Mouse (Mus musculus) layer of hippocampus, adult 8-10 months (tissue): ENCODE results near the gene Cwc22. TPM values are rescaled to one million over a fixed set of nuclear protein-coding genes. Genes with fewer than 3 reads are reported as not detected.
"Not testable (repeated sequence)": the region's sequence is repeated elsewhere in the genome, so short reads cannot be mapped to it uniquely, and the experiment has no call there.

Source experiments
- DNase-seq, 2 experiments: peaks; one replicate each; pipeline ENCODE4 v3.0.0; 2022; ENCODE audit warnings: low spot score in 2 of 2
- total RNA-seq, 4 experiments: library from RNA; stranded (reverse); gene quantifications; 2 replicates each; pipeline ENCODE4 v1.2.4; 2022

Gene Cwc22
- total RNA-seq, 4 experiments from 2014 or later: 27.1 to 41.8 (median 32.2) TPM

GRCm38 (mm10) chr2:77898436-77898835 is 47.7 kb downstream of the Cwc22 start:
- DNase-seq: no peak

DNA sequence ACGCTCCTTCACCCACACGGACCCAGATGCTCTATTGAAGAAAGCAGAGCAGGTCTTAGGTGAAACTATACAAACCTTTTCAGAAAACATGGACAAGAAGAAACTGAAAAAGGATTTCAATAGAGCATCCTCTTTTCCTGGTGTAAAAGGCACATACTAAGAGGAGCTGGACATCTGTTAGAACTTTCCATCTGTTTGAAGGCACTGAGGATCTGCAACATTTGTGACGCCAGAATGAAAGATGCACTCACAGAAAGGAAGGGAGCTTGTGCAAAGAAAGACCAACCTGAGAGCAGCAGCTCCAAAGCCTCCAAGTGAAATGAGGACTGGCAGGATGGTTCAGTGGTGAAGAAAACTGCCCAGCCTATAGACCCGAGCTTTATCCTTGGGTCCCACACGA is 48.2 kb downstream of the Cwc22 start:
- no peak for DNase-seq

DNA sequence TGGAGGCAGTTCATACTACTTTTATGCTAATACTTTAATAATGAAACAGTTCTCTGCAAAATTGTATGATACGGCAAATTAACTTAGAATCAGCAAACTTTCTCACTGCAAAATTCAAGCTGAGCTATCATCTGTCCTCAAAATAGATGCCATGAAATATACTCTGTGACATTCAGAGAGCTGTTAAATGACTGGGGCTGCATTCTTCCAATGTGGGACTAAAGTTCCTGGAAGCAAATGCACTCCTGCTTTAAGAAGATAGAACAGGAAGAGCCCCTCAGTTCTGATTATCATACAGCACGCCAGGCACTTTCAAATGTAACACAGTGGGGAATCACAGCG is 48.6 kb downstream of the Cwc22 start:
- no peak for DNase-seq

- DNase-seq: peak in 1 of 2 experiments; percentile 45
Measured at GRCm38 (mm10) chr2:77896843-77897557, 49.2 kb downstream of the Cwc22 start.

- DNase-seq: not testable (repeated sequence)
Measured at GRCm38 (mm10) chr2:77895906-77896570, 50.1 kb downstream of the Cwc22 start.

GRCm38 (mm10) chr2:77894896-77895295 is 51.3 kb downstream of the Cwc22 start:
- no peak for DNase-seq

DNA sequence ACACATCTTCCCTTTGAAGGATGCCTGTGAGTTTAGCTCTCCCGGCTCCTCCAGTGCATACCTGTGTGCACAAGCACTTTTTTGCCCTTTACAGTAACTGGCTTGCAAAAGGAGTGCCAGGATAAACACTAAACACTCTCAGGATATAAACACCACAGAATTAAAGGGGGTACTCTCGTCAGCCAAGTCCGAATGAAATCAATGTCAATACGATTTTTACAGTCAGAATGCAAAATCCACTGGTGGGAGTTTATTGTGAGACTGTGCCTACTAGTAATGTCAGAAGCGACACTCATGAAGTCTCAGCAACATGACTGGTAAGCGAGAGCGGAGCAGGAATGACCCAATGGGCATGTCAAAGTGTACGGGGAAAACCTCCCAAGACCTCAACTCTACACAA is 52.7 kb downstream of the Cwc22 start:
- DNase-seq: no peak

DNA sequence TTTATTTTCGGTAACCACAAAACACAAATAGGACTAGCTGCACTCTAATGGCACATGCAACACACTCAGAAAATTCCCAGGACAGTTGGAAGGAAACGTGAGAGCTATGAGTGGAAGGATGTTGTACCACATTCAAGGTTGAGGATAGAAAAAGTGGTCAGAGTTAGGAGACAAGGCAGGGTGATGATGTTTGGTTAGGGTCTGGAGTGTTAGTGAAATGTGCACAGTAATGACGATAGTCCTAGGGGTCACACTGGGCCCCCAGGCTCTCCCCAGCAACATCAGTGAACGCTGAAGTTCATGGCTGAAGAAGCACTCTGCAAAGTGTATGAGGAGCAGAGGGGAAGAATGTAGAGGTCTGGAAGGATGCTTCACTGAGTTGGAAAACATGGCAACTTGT is 53.6 kb downstream of the Cwc22 start:
- no peak for DNase-seq

- no peak for DNase-seq
Measured at GRCm38 (mm10) chr2:77890836-77891438, 55.2 kb downstream of the Cwc22 start.

DNA sequence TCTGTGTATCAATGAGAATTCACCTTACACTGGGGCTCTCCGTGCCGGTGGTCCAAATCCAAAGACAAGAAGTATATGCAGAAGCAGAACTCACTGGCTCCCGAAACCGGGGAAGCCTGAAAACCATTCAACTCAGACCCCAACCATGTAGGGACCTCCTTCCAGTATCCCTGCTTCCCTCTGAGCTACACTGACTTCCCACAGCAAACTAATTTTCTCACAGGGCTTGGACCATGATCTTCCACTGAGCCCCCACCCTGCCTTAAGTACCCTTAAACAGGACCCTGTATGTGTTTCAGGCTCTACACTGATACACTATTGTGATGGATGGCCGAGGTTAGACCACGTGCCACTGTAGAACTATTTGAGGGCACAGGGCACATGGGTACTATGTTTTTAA is 56.2 kb downstream of the Cwc22 start:
- DNase-seq: no peak

GRCm38 (mm10) chr2:77889401-77889800 is 56.8 kb downstream of the Cwc22 start:
- no peak for DNase-seq

GRCm38 (mm10) chr2:77888826-77889225 is 57.3 kb downstream of the Cwc22 start:
- DNase-seq: no peak

DNA sequence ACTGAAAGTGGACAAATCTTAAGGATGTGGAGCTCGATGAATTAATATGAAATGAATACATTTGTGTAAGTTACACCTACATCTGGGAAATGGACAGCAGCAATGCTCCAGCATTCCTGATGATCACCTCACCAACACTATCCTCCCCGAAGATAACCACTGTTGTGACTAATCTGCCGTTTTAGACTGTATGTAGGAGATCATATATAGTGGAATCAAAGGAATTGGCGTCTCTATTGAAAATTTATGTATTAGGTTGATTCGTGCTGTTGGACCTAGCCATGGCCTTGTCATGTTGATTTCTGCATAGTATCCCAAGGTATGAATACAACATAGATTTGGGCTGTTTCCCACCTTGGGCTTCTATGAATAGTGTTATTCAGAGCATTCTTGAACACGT is 58.1 kb downstream of the Cwc22 start:
- no peak for DNase-seq

DNA sequence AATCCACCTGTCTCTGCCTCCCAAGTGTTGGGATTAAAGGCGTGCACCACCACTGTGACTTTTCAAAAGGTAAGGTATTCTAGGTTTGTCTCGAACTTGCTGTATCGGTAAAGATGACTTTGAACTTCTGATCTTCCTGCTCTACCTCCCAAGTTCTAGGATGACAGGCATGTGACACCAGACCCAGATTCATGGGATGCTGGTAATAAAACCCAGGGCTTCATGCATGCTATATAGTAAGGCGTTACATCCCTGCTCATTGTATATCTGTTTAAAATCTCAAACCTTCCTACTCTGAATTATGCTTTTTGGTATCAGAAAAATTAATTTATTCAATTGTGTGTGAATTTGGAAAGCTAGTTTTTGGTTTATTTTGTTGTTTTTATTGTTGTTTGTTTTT is 59.0 kb downstream of the Cwc22 start:
- no peak for DNase-seq

DNA sequence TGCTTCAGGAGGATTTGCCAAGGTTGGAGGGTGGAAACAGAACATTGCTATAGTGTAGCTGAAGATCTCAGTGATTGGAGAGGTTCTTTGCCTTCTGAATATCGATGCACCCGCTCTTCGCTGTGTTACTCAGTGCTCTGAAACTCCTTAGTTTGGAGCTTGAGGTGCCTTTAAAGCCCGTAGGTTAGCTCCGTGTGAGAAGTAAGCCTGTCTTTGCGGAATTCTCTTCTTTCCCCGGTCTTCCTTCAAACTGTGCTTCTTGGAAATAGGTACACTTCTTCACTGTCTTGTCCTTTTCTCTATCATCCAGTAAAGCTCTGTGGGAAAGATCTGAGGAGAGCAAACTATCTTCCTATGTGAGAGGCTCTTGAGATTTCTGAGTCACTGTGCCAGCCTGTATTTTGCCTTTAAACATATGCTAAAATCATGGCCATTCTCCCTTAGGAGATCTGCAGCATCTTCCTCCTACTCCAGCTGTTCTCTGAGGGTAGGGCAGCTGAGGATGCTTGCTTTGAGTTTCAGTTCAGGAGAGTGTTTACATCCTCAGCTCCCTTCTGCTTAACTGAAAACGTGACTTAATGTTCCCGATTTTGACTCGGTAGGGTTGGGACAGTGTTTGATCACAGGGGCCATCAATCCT is 60.6 kb downstream of the Cwc22 start:
- no peak for DNase-seq

DNA sequence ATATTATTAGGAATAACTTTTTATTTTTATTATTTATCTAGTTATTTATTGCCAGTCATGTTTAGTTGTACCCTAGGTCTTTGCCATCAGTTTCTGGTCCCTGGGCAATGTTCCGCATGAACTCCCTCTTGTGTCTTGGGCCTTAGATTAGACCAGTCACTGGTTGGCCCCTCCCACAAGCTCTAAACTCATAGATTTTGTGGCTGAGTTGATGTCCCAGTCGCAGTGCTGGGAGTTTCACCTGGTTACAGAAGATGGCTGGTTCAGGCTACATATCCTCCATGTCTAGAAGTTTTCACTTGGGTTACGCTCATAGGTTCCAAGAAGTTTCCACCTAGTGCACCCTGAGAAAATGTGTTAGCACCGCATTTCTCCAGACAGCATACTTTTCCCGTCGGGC is 61.1 kb downstream of the Cwc22 start:
- no peak for DNase-seq

DNA sequence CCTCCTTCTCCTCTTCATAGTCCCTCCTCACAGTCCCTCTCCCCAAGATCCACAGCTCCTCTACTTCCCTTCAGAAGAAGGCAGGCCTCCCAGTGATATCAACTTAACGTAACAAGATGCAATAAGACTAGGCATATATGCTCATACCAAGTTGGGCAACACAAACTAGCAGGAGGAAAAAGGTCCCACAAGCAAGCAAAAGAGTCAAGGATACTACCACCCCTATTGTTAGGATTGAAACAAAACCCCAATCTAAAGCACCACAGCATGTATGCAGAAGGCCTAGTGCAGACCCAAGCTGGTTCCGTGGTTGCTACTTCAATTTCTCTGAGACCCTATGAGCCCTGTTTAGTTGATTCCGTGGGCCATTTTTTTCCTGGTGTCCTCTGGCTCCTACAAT is 61.7 kb downstream of the Cwc22 start:
- DNase-seq: no peak

DNA sequence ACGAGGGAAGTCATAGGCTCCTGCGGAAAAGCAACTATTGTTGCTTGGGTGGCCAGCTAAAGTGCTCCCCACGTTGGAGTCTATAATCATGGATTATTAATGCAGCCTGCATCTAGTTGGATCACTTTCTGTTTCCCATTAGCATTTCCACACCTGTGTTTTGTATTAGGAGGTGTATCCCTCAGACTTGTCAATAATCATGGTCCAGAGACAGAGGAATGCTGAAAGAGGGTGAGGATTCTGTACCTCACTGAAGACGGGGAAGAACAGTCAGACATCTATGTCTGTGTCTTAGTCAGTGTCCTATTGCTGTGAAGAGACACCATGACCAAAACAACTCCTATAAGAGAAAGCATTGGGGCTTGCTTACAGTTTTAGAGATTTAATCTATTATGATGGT is 63.2 kb downstream of the Cwc22 start:
- no peak for DNase-seq

DNA sequence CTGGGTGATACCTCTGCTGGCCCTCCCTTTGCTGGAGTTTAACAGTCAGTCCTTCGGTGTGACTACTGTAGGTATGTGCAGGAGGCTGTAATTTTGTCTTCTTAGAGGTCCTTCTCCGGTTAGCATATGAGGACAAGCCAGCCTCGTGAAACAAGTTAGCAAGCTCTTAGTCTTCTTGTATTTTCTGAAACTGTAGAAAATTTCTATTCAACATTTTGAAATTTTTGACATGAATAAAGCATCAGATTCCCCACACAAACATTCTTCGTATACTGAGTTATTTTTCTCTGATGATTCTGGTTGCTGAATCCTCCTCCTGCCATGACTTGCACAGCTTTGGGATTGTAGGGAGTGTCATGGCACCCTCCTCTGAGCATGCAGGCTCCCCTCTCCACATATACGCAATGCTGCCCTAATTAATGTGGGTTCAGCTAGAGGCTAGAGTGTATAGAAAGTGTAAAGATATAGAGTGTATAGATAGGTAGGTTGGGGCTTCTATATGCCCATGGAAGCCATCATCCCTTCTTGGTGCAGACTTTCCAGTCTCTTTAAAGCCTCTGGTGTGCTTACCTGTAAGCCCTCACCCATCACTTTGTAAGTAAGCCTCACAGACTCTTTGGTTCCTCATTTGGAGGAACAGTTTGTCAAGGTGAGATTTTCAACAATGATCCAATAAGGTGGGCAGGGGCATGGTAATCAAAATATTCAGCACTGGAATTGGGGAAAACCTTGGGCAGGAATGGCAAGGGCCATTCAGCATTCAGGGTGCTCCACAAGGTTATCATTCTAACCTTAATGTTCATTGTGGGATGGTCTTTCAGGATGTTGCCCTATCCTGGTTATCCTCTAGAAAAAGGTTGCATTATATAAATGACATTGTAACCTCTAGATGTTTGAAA is 64.6 kb downstream of the Cwc22 start:
- no peak for DNase-seq

DNA sequence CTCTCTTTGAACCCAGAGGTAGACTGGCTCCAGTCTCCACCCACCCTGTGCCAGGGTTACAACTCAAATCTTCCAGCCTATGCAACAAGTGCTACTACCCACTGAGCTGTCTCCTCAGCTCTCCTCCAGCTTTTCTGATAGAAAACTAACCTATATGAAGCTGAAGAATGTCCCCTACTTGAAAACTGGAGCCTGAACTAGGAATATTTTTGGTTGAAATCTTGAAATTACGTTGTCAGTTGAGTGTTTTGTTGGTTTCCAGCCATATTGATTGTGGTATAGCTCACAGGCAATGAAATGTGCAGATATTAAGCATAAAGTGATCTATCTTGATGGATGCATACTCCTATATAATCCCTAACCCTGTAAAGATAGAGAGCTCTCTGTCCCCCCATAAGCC is 65.8 kb downstream of the Cwc22 start:
- no peak for DNase-seq

DNA sequence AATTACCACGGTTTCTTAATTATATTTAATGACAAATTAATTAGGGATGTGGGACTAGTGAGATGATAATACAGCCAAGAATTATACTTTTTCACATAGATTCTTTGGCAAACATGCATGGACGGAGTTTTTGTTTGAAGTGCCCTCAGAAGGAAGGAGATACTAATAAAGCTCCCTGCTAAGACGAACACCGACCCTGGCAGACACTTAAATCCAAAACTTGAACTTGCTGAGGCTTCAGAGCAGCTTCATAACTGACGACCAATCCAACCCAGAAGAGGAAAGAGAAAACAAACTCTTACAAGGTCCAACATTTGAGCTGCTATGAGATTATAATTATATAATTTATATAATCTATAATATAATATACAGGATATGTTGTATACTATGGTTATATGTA is 66.4 kb downstream of the Cwc22 start:
- no peak for DNase-seq
